Mouse (Mus musculus): Measurements from ENCODE around the gene Rab24. TPM values are rescaled to one million over a fixed set of nuclear protein-coding genes. Genes with fewer than 3 reads are reported as not detected.

Rab24 gene
- polyA plus RNA-seq, 1 experiment = 113 TPM

- TF ChIP-seq CTCF (IDR thresholded peaks at IDR 0.05; ENCODE audit: borderline replicate concordance, extremely low read depth, insufficient read depth, insufficient read length) (no peak), POLR2A (IDR thresholded peaks at IDR 0.05; ENCODE audit: borderline replicate concordance, extremely low read depth, insufficient read depth, insufficient read length, poor library complexity, severe bottlenecking) (no peak)
- peak; percentile 12 for DNase-seq (ENCODE audit: low read depth)
These were observed 32.9 kb downstream of the Rab24 start for GRCm38 (mm10) chr13:55288854-55289253.

- no peak for DNase-seq (ENCODE audit: low read depth)
- TF ChIP-seq CTCF (IDR thresholded peaks at IDR 0.05; ENCODE audit: borderline replicate concordance, extremely low read depth, insufficient read depth, insufficient read length) (no peak), POLR2A (IDR thresholded peaks at IDR 0.05; ENCODE audit: borderline replicate concordance, extremely low read depth, insufficient read depth, insufficient read length, poor library complexity, severe bottlenecking) (no peak)
These were observed 44.1 kb downstream of the Rab24 start for GRCm38 (mm10) chr13:55277646-55278045.

- TF ChIP-seq POLR2A (IDR thresholded peaks at IDR 0.05; ENCODE audit: borderline replicate concordance, extremely low read depth, insufficient read depth, insufficient read length, poor library complexity, severe bottlenecking) (no peak), CTCF (IDR thresholded peaks at IDR 0.05; ENCODE audit: borderline replicate concordance, extremely low read depth, insufficient read depth, insufficient read length) (no peak)
- DNase-seq (ENCODE audit: low read depth) = no peak
These were observed 44.5 kb downstream of the Rab24 start for GRCm38 (mm10) chr13:55277203-55277602.

Other genes starting within 250 kb of the Rab24 start
- 15.4 and 17.3 TPM in 2 replicates for gene Uimc1, start 221.6 kb downstream of the Rab24 start, polyA plus RNA-seq (2012; rRNA removed)
- gene Zfp346, start 216.6 kb downstream of the Rab24 start, polyA plus RNA-seq (2012; rRNA removed) = 40.2 and 43.4 TPM in 2 replicates
- gene Gm17617, start 188.4 kb downstream of the Rab24 start, polyA plus RNA-seq (2012; rRNA removed) = not detected in 2 replicates
- 1.6 and 2.0 TPM in 2 replicates for gene Fgfr4, start 169.3 kb downstream of the Rab24 start, polyA plus RNA-seq (2012; rRNA removed)
- gene Nsd1, start 112.2 kb downstream of the Rab24 start, polyA plus RNA-seq (2012; rRNA removed) = 38.1 and 52.2 TPM in 2 replicates
- 237 and 255 TPM in 2 replicates for gene Prelid1, start 1.4 kb downstream of the Rab24 start, polyA plus RNA-seq (2012; rRNA removed)
- gene Mxd3, start 7.9 kb upstream of the Rab24 start, polyA plus RNA-seq (2012; rRNA removed) = 22.3 and 48.5 TPM in 2 replicates
- 61.7 and 66.2 TPM in 2 replicates for gene Lman2, start 40.8 kb upstream of the Rab24 start, polyA plus RNA-seq (2012; rRNA removed)
- 0.51 and 0.69 TPM in 2 replicates for gene Rgs14, start 47.8 kb upstream of the Rab24 start, polyA plus RNA-seq (2012; rRNA removed)
- 0.06 and 0.10 TPM in 2 replicates for gene Slc34a1, start 76.2 kb upstream of the Rab24 start, polyA plus RNA-seq (2012; rRNA removed)
- 0.51 and 0.66 TPM in 2 replicates for gene Pfn3, start 93.3 kb upstream of the Rab24 start, polyA plus RNA-seq (2012; rRNA removed)
- 0.13 and 0.26 TPM in 2 replicates for gene F12, start 104.8 kb upstream of the Rab24 start, polyA plus RNA-seq (2012; rRNA removed)
- gene Grk6, start 123.1 kb upstream of the Rab24 start, polyA plus RNA-seq (2012; rRNA removed) = 79.6 and 92.1 TPM in 2 replicates
- gene Prr7, start 142.3 kb upstream of the Rab24 start, polyA plus RNA-seq (2012; rRNA removed) = 75.5 and 77.4 TPM in 2 replicates
- 809 and 867 TPM in 2 replicates for gene Dbn1, start 166.2 kb upstream of the Rab24 start, polyA plus RNA-seq (2012; rRNA removed)
- 118 and 126 TPM in 2 replicates for gene Pdlim7, start 191.7 kb upstream of the Rab24 start, polyA plus RNA-seq (2012; rRNA removed)
- gene Dok3, start 207.3 kb upstream of the Rab24 start, polyA plus RNA-seq (2012; rRNA removed) = 15.9 and 20.0 TPM in 2 replicates
- gene Ddx41, start 214.7 kb upstream of the Rab24 start, polyA plus RNA-seq (2012; rRNA removed) = 92.4 and 109 TPM in 2 replicates
- gene Fam193b, start 249.2 kb upstream of the Rab24 start, polyA plus RNA-seq (2012; rRNA removed) = 161 and 190 TPM in 2 replicates